Mouse (Mus musculus): ENCODE results near the gene Rps6kl1. TPM values are rescaled to one million over a fixed set of nuclear protein-coding genes. Genes with fewer than 3 reads are reported as not detected.
A peak's percentile ranks its signal among the peaks of the same experiment; 100 is the strongest.

Gene Rps6kl1
- polyA plus RNA-seq, 1 experiment, result 0.39 TPM

GRCm38 (mm10) chr12:85164996-85165395 is 13.9 kb upstream of the Rps6kl1 start:
- no peaks in the 10 kb centered on the region for H3K27me3 ChIP-seq (ENCODE audit: control insufficient read depth, insufficient read depth, insufficient read length)
- H3ac ChIP-seq (ENCODE audit: control insufficient read depth, insufficient read length, low read depth), result no peak overlapping the region
- peaks cover 37% of the 10 kb centered on the region for H3K36me3 ChIP-seq (ENCODE audit: control insufficient read depth, insufficient read depth)
- H3K79me3 ChIP-seq (ENCODE audit: low read depth), result no peaks in the 10 kb centered on the region
- TF ChIP-seq MAX (IDR thresholded peaks at IDR 0.05), result no peak
- H3K79me2 ChIP-seq (ENCODE audit: control insufficient read depth, insufficient read depth), result no peaks in the 10 kb centered on the region
- H3K4me3 ChIP-seq (ENCODE audit: insufficient read depth, poor library complexity, severe bottlenecking), result no peak overlapping the region

GRCm38 (mm10) chr12:85159592-85159991 is 8.5 kb upstream of the Rps6kl1 start:
- TF ChIP-seq CTCF (IDR thresholded peaks at IDR 0.05; ENCODE audit: control insufficient read depth, insufficient read depth, insufficient read length) (no peak), FOSL1 (IDR thresholded peaks at IDR 0.05; ENCODE audit: insufficient read depth, low read length, poor library complexity, severe bottlenecking) (no peak), CEBPB (IDR thresholded peaks at IDR 0.05; ENCODE audit: low read depth) (no peak), USF1 (IDR thresholded peaks at IDR 0.05; ENCODE audit: low read depth) (no peak), MAX (IDR thresholded peaks at IDR 0.05) (no peak), MYOD1 (IDR thresholded peaks at IDR 0.05; ENCODE audit: control insufficient read depth, insufficient read length, low read depth) (no peak), MYOG (IDR thresholded peaks at IDR 0.05; ENCODE audit: control insufficient read depth, extremely low read depth, insufficient read length) (no peak)

GRCm38 (mm10) chr12:85158801-85159200 is 7.7 kb upstream of the Rps6kl1 start:
- Histone ChIP-seq H3K79me3 (ENCODE audit: low read depth) (no peaks in the 10 kb centered on the region), H3K27me3 (ENCODE audit: control insufficient read depth, insufficient read depth, insufficient read length) (no peaks in the 10 kb centered on the region), H3K36me3 (ENCODE audit: control insufficient read depth, insufficient read depth) (no peaks in the 10 kb centered on the region), H3ac (ENCODE audit: control insufficient read depth, insufficient read length, low read depth) (no peak overlapping the region), H3K4me3 (ENCODE audit: insufficient read depth, poor library complexity, severe bottlenecking) (no peak overlapping the region), H3K79me2 (ENCODE audit: control insufficient read depth, insufficient read depth) (no peaks in the 10 kb centered on the region)
- TF ChIP-seq MYOD1 (IDR thresholded peaks at IDR 0.05; ENCODE audit: control insufficient read depth, insufficient read length, low read depth), result no peak
- no peak for TF ChIP-seq MAX (IDR thresholded peaks at IDR 0.05)
- TF ChIP-seq MYOG (IDR thresholded peaks at IDR 0.05; ENCODE audit: control insufficient read depth, extremely low read depth, insufficient read length), result no peak
- no peak for TF ChIP-seq FOSL1 (IDR thresholded peaks at IDR 0.05; ENCODE audit: insufficient read depth, low read length, poor library complexity, severe bottlenecking)
- TF ChIP-seq CTCF (IDR thresholded peaks at IDR 0.05; ENCODE audit: control insufficient read depth, insufficient read depth, insufficient read length), result no peak
- no peak for TF ChIP-seq USF1 (IDR thresholded peaks at IDR 0.05; ENCODE audit: low read depth)
- TF ChIP-seq CEBPB (IDR thresholded peaks at IDR 0.05; ENCODE audit: low read depth), result no peak

More at GRCm38 (mm10) chr12:85159592-85159991, 8.5 kb upstream of the Rps6kl1 start:
- H3K4me3 ChIP-seq (ENCODE audit: insufficient read depth, poor library complexity, severe bottlenecking), result no peak overlapping the region
- no peak overlapping the region for H3ac ChIP-seq (ENCODE audit: control insufficient read depth, insufficient read length, low read depth)
- no peaks in the 10 kb centered on the region for H3K27me3 ChIP-seq (ENCODE audit: control insufficient read depth, insufficient read depth, insufficient read length)
- H3K36me3 ChIP-seq (ENCODE audit: control insufficient read depth, insufficient read depth), result no peaks in the 10 kb centered on the region
- H3K79me2 ChIP-seq (ENCODE audit: control insufficient read depth, insufficient read depth), result no peaks in the 10 kb centered on the region
- no peaks in the 10 kb centered on the region for H3K79me3 ChIP-seq (ENCODE audit: low read depth)

GRCm38 (mm10) chr12:85157797-85158460 is 6.9 kb upstream of the Rps6kl1 start:
- Histone ChIP-seq H3K4me3 (ENCODE audit: insufficient read depth, poor library complexity, severe bottlenecking) (no peak overlapping the region), H3K79me3 (ENCODE audit: low read depth) (no peaks in the 10 kb centered on the region), H3ac (ENCODE audit: control insufficient read depth, insufficient read length, low read depth) (no peak overlapping the region), H3K79me2 (ENCODE audit: control insufficient read depth, insufficient read depth) (no peaks in the 10 kb centered on the region), H3K36me3 (ENCODE audit: control insufficient read depth, insufficient read depth) (no peaks in the 10 kb centered on the region), H3K27me3 (ENCODE audit: control insufficient read depth, insufficient read depth, insufficient read length) (no peaks in the 10 kb centered on the region)
- TF ChIP-seq CEBPB (IDR thresholded peaks at IDR 0.05; ENCODE audit: low read depth) (no peak), MYOD1 (IDR thresholded peaks at IDR 0.05; ENCODE audit: control insufficient read depth, insufficient read length, low read depth) (no peak), MYOG (IDR thresholded peaks at IDR 0.05; ENCODE audit: control insufficient read depth, extremely low read depth, insufficient read length) (no peak), USF1 (IDR thresholded peaks at IDR 0.05; ENCODE audit: low read depth) (no peak), MAX (IDR thresholded peaks at IDR 0.05) (no peak), FOSL1 (IDR thresholded peaks at IDR 0.05; ENCODE audit: insufficient read depth, low read length, poor library complexity, severe bottlenecking) (no peak), CTCF (IDR thresholded peaks at IDR 0.05; ENCODE audit: control insufficient read depth, insufficient read depth, insufficient read length) (no peak)

- TF ChIP-seq CEBPB (IDR thresholded peaks at IDR 0.05; ENCODE audit: low read depth) (no peak), MYOD1 (IDR thresholded peaks at IDR 0.05; ENCODE audit: control insufficient read depth, insufficient read length, low read depth) (no peak), CTCF (IDR thresholded peaks at IDR 0.05; ENCODE audit: control insufficient read depth, insufficient read depth, insufficient read length) (no peak), MAX (IDR thresholded peaks at IDR 0.05) (no peak), MYOG (IDR thresholded peaks at IDR 0.05; ENCODE audit: control insufficient read depth, extremely low read depth, insufficient read length) (no peak), USF1 (IDR thresholded peaks at IDR 0.05; ENCODE audit: low read depth) (no peak)
- Histone ChIP-seq H3K36me3 (ENCODE audit: control insufficient read depth, insufficient read depth) (no peaks in the 10 kb centered on the region), H3K79me2 (ENCODE audit: control insufficient read depth, insufficient read depth) (no peaks in the 10 kb centered on the region), H3K4me3 (ENCODE audit: insufficient read depth, poor library complexity, severe bottlenecking) (no peak overlapping the region), H3K79me3 (ENCODE audit: low read depth) (no peaks in the 10 kb centered on the region), H3K27me3 (ENCODE audit: control insufficient read depth, insufficient read depth, insufficient read length) (no peaks in the 10 kb centered on the region), H3ac (ENCODE audit: control insufficient read depth, insufficient read length, low read depth) (no peak overlapping the region)
Measured at GRCm38 (mm10) chr12:85156324-85156723, 5.3 kb upstream of the Rps6kl1 start.

- TF ChIP-seq CEBPB (IDR thresholded peaks at IDR 0.05; ENCODE audit: low read depth) (peak; percentile 84), FOSL1 (IDR thresholded peaks at IDR 0.05; ENCODE audit: insufficient read depth, low read length, poor library complexity, severe bottlenecking) (no peak), CTCF (IDR thresholded peaks at IDR 0.05; ENCODE audit: control insufficient read depth, insufficient read depth, insufficient read length) (no peak), MAX (IDR thresholded peaks at IDR 0.05) (no peak)
- Histone ChIP-seq H3K79me3 (ENCODE audit: low read depth) (no peaks in the 10 kb centered on the region), H3K79me2 (ENCODE audit: control insufficient read depth, insufficient read depth) (no peaks in the 10 kb centered on the region), H3K4me3 (ENCODE audit: insufficient read depth, poor library complexity, severe bottlenecking) (no peak overlapping the region), H3K27me3 (ENCODE audit: control insufficient read depth, insufficient read depth, insufficient read length) (no peaks in the 10 kb centered on the region), H3ac (ENCODE audit: control insufficient read depth, insufficient read length, low read depth) (no peak overlapping the region), H3K36me3 (ENCODE audit: control insufficient read depth, insufficient read depth) (no peaks in the 10 kb centered on the region)
Measured at GRCm38 (mm10) chr12:85153011-85153410, 1.9 kb upstream of the Rps6kl1 start.

All from C2C12 (cell line).